Comparison of ENCODE assay signal across 8 mouse cellular contexts in genomic region chr6:17637205-17638203, GRCm38 (mm10). TPM values are rescaled to one million over a fixed set of nuclear protein-coding genes. Genes with fewer than 3 reads are reported as not detected.
DNase-seq lines count a peak whose midpoint lies in the region; ATAC-seq and TF ChIP-seq lines count a peak whose summit lies in the region.

No protein-coding gene starts in this region.

- DNase-seq in right cerebral cortex, adult 18-20 months = peak; percentile 55
- no peak for DNase-seq in right cerebral cortex, postnatal 25 days
- peak; percentile 46 to 56 for DNase-seq in cerebellum, adult 2 months
- peak; percentile 26 for DNase-seq in forelimb bud, embryonic 11.5 days (ENCODE audit: low read depth, low spot score)
- peak; percentile 33 to 50 for DNase-seq in left cerebral cortex, postnatal 10 days (ENCODE audit: extremely low spot score in 1 of 2, low spot score in 2 of 2)
- peak; percentile 39 for DNase-seq in mesoderm, embryonic 11.5 days (ENCODE audit: low read depth, low spot score)
- peak; percentile 6 to 20 for DNase-seq in spleen, adult 18-20 months

- no peaks in the 10 kb centered on the region for H3K9me3 ChIP-seq in hindbrain, embryonic 13.5 days

- peak overlapping the region; percentile 74 for H3K4me3 ChIP-seq in cerebellum, adult 2 months (replicated peaks; ENCODE audit: insufficient read depth, low read depth, low read length)
- H3K4me3 ChIP-seq in hindbrain, embryonic 13.5 days = peak overlapping the region; percentile 84

- H3K4me1 ChIP-seq in cerebellum, adult 2 months (ENCODE audit: control insufficient read depth, insufficient read depth, low read length) = no peaks in the 10 kb centered on the region; the same call in 1 of the 2 replicates
- peaks cover 16% of the 10 kb centered on the region for H3K4me1 ChIP-seq in hindbrain, embryonic 13.5 days (replicated peaks)

- peak overlapping the region; percentile 72 for H3K4me2 ChIP-seq in hindbrain, embryonic 13.5 days

- no peaks in the 10 kb centered on the region for H3K36me3 ChIP-seq in hindbrain, embryonic 13.5 days

- peak overlapping the region; percentile 92 for H3K9ac ChIP-seq in hindbrain, embryonic 13.5 days

- peak; percentile 93 for ATAC-seq in hindbrain, embryonic 13.5 days (ENCODE audit: low FRiP score)

- no peak for TF ChIP-seq POLR2A in cerebellum, adult 2 months (IDR thresholded peaks at IDR 0.05; ENCODE audit: borderline replicate concordance, insufficient read depth, low read length)

- peak overlapping the region; percentile 29; the same call in 1 of the 2 replicates for H3K27ac ChIP-seq in cerebellum, adult 2 months (ENCODE audit: insufficient read depth, low read length)
- H3K27ac ChIP-seq in hindbrain, embryonic 13.5 days = peak overlapping the region; percentile 97

- no peak for TF ChIP-seq CTCF in cerebellum, adult 2 months (IDR thresholded peaks at IDR 0.05; ENCODE audit: borderline replicate concordance, insufficient read depth, low read depth, low read length)

- intact Hi-C loops in left cerebral cortex, postnatal 10 days (cut with DNase I) = no loop called here

- under 1% methylated on average over 59 of the region's 62 CpGs for WGBS in cerebellum, adult 2 months
- under 1% methylated on average over 38 of the region's 62 CpGs for WGBS in hindbrain, embryonic 13.5 days

- H3K27me3 ChIP-seq in cerebellum, adult 2 months (ENCODE audit: control insufficient read depth, insufficient read depth, low read length) = no peaks in the 10 kb centered on the region
- H3K27me3 ChIP-seq in hindbrain, embryonic 13.5 days = no peaks in the 10 kb centered on the region

RNA-seq across cellular contexts. Expression of gene Capza2, which starts 1.5 kb away (rescaled TPM):
- polyA plus RNA-seq in cerebellum, adult 2 months (2012; rRNA removed) = 124 TPM in 2 replicates
- 246 and 256 TPM in 2 replicates for polyA plus RNA-seq in hindbrain, embryonic 13.5 days (2015; fragmentation: Nextera tagmentation; extraction: Ambion mirVana)
- total RNA-seq in left cerebral cortex, postnatal 10 days (2021) = 100 to 1,000 TPM; 265 to 274 TPM

RNA-seq across cellular contexts. Expression of gene St7, which starts 55.2 kb away (rescaled TPM):
- 23.8 and 28.2 TPM in 2 replicates for polyA plus RNA-seq in cerebellum, adult 2 months (2012; rRNA removed)
- 56.1 and 57.8 TPM in 2 replicates for polyA plus RNA-seq in hindbrain, embryonic 13.5 days (2015; fragmentation: Nextera tagmentation; extraction: Ambion mirVana)
- 10 to 100 TPM; 41.1 to 46.5 TPM for total RNA-seq in left cerebral cortex, postnatal 10 days (2021)
